Mouse (Mus musculus) forebrain, embryonic 12.5 days (tissue): ENCODE measurements around the gene Casp9. TPM values are rescaled to one million over a fixed set of nuclear protein-coding genes. Genes with fewer than 3 reads are reported as not detected.

ENCODE experiments used
- ATAC-seq: fragments of 200-750 bp; cut with Nextera tagmentation; 2 replicates; pipeline ENCODE4 v1.8.0; 2017; ENCODE audit warnings: moderate TSS enrichment; ENCODE audit not compliant: low FRiP score
- H3K27ac ChIP-seq: fragments of 300-500 bp; sonication (generic); 2 replicates; pipeline ENCODE4 v1.5.1; 2016; ENCODE audit warnings: mild to moderate bottlenecking
- H3K27me3 ChIP-seq: fragments of 300-500 bp; sonication (generic); 2 replicates; pipeline ENCODE4 v1.6.1; 2016; ENCODE audit warnings: mild to moderate bottlenecking
- H3K36me3 ChIP-seq: fragments of 300-500 bp; sonication (generic); replicated peaks from 2 replicates; pipeline ENCODE4 v1.6.1; 2016; ENCODE audit warnings: mild to moderate bottlenecking
- H3K4me1 ChIP-seq: fragments of 300-500 bp; sonication (generic); 2 replicates; pipeline ENCODE4 v1.6.1; 2016
- H3K4me2 ChIP-seq: fragments of 300-500 bp; sonication (generic); 2 replicates; pipeline ENCODE4 v1.6.1; 2016; ENCODE audit warnings: mild to moderate bottlenecking, moderate library complexity
- H3K4me3 ChIP-seq: fragments of 300-500 bp; sonication (generic); replicated peaks from 2 replicates; pipeline ENCODE4 v1.5.1; 2016; ENCODE audit warnings: mild to moderate bottlenecking
- H3K9ac ChIP-seq: fragments of 300-500 bp; sonication (generic); 2 replicates; pipeline ENCODE4 v1.6.1; 2016; ENCODE audit warnings: mild to moderate bottlenecking
- H3K9me3 ChIP-seq: fragments of 300-500 bp; sonication (generic); 2 replicates; pipeline ENCODE4 v1.6.1; 2016
- WGBS: fragments of 180-500 bp; shearing (Covaris S2); methylation state at CpG from one replicate; pipeline ENCODE4 v1.1.7; 2016; 5-methylcytosine and 5-hydroxymethylcytosine counted together
- polyA plus RNA-seq: library from polyadenylated mRNA; unstranded; fragments of >200 nt; fragmentation: Nextera tagmentation; extraction: Ambion mirVana; gene quantifications from 2 replicates; pipeline ENCODE4 v1.2.1, GENCODE M21; 2016

Gene Casp9
- polyA plus RNA-seq, 1 experiment from 2014 or later, result 20.4 TPM

GRCm38 (mm10) chr4:141805886-141806285, 12.5 kb downstream of the Casp9 start:
- Histone ChIP-seq H3K4me3 (no peak overlapping the region), H3K4me1 (no peaks in the 10 kb centered on the region), H3K4me2 (no peak overlapping the region), H3K9ac (no peak overlapping the region), H3K36me3 (peaks cover 74% of the 10 kb centered on the region), H3K27ac (no peak overlapping the region), H3K9me3 (no peaks in the 10 kb centered on the region), H3K27me3 (no peaks in the 10 kb centered on the region)
- 97% methylated on average over 8 of the region's 8 CpGs for WGBS
- ATAC-seq, result no peak

GRCm38 (mm10) chr4:141809850-141810464, 16.5 kb downstream of the Casp9 start:
- no peak overlapping the region for H3K4me3 ChIP-seq
- no peak for ATAC-seq
- no peaks in the 10 kb centered on the region for H3K4me1 ChIP-seq
- H3K9me3 ChIP-seq, result no peaks in the 10 kb centered on the region
- no peaks in the 10 kb centered on the region for H3K27me3 ChIP-seq
- no peak overlapping the region for H3K4me2 ChIP-seq
- H3K27ac ChIP-seq, result no peak overlapping the region
- 79% methylated on average over 8 of the region's 8 CpGs for WGBS
- no peak overlapping the region for H3K9ac ChIP-seq
- peaks cover 91% of the 10 kb centered on the region for H3K36me3 ChIP-seq

GRCm38 (mm10) chr4:141810975-141811374, 17.6 kb downstream of the Casp9 start:
- Histone ChIP-seq H3K27me3 (no peaks in the 10 kb centered on the region), H3K9me3 (no peaks in the 10 kb centered on the region), H3K4me2 (no peak overlapping the region), H3K4me1 (peaks cover under 1% of the 10 kb centered on the region; the same call in 1 of the 2 replicates), H3K27ac (no peak overlapping the region), H3K4me3 (no peak overlapping the region), H3K9ac (no peak overlapping the region), H3K36me3 (peaks cover 91% of the 10 kb centered on the region)
- ATAC-seq, result no peak
- 94% methylated on average over 2 of the region's 2 CpGs for WGBS

GRCm38 (mm10) chr4:141811375-141811774, 18.0 kb downstream of the Casp9 start:
- Histone ChIP-seq H3K4me3 (no peak overlapping the region), H3K27ac (no peak overlapping the region), H3K36me3 (peaks cover 87% of the 10 kb centered on the region), H3K27me3 (no peaks in the 10 kb centered on the region), H3K4me1 (peaks cover 4% of the 10 kb centered on the region; the same call in 1 of the 2 replicates), H3K4me2 (no peak overlapping the region), H3K9ac (no peak overlapping the region), H3K9me3 (no peaks in the 10 kb centered on the region)
- ATAC-seq, result no peak
- 98% methylated on average over 7 of the region's 7 CpGs for WGBS

- Histone ChIP-seq H3K4me2 (no peak overlapping the region), H3K36me3 (peaks cover 43% of the 10 kb centered on the region), H3K27me3 (no peaks in the 10 kb centered on the region), H3K9me3 (no peaks in the 10 kb centered on the region), H3K4me1 (peaks cover 9% of the 10 kb centered on the region), H3K4me3 (no peak overlapping the region), H3K9ac (no peak overlapping the region), H3K27ac (no peak overlapping the region)
- ATAC-seq, result no peak
- WGBS, result 88% methylated on average over 7 of the region's 7 CpGs
Measured at GRCm38 (mm10) chr4:141816267-141816666, 22.9 kb downstream of the Casp9 start.

- Histone ChIP-seq H3K9me3 (no peaks in the 10 kb centered on the region), H3K4me3 (no peak overlapping the region), H3K27ac (no peak overlapping the region), H3K9ac (no peak overlapping the region), H3K27me3 (no peaks in the 10 kb centered on the region), H3K4me2 (no peak overlapping the region), H3K4me1 (peaks cover 9% of the 10 kb centered on the region), H3K36me3 (peaks cover 35% of the 10 kb centered on the region)
- no peak for ATAC-seq
- 65% methylated on average over 14 of the region's 14 CpGs for WGBS
Measured at GRCm38 (mm10) chr4:141816776-141817655, 23.6 kb downstream of the Casp9 start.

GRCm38 (mm10) chr4:141817706-141818105, 24.3 kb downstream of the Casp9 start:
- H3K4me2 ChIP-seq, result no peak overlapping the region
- H3K4me3 ChIP-seq, result no peak overlapping the region
- H3K9ac ChIP-seq, result no peak overlapping the region
- peaks cover 28% of the 10 kb centered on the region for H3K36me3 ChIP-seq
- H3K27ac ChIP-seq, result no peak overlapping the region
- H3K4me1 ChIP-seq, result peaks cover 9% of the 10 kb centered on the region
- H3K27me3 ChIP-seq, result no peaks in the 10 kb centered on the region
- 54% methylated on average over 10 of the region's 10 CpGs for WGBS
- no peaks in the 10 kb centered on the region for H3K9me3 ChIP-seq
- ATAC-seq, result no peak

GRCm38 (mm10) chr4:141818861-141819260, 25.4 kb downstream of the Casp9 start:
- peaks cover 9% of the 10 kb centered on the region for H3K4me1 ChIP-seq
- ATAC-seq, result no peak
- H3K4me2 ChIP-seq, result no peak overlapping the region
- WGBS, result 90% methylated on average over 13 of the region's 13 CpGs
- H3K9me3 ChIP-seq, result no peaks in the 10 kb centered on the region
- peaks cover 17% of the 10 kb centered on the region for H3K36me3 ChIP-seq
- no peak overlapping the region for H3K9ac ChIP-seq
- H3K27me3 ChIP-seq, result no peaks in the 10 kb centered on the region
- no peak overlapping the region for H3K4me3 ChIP-seq
- no peak overlapping the region for H3K27ac ChIP-seq

- H3K4me2 ChIP-seq, result no peak overlapping the region
- no peaks in the 10 kb centered on the region for H3K9me3 ChIP-seq
- H3K4me1 ChIP-seq, result peaks cover 9% of the 10 kb centered on the region
- WGBS, result 92% methylated on average over 7 of the region's 7 CpGs
- H3K36me3 ChIP-seq, result peaks cover 14% of the 10 kb centered on the region; the same call in 1 of the 2 replicates
- no peak overlapping the region for H3K9ac ChIP-seq
- no peaks in the 10 kb centered on the region for H3K27me3 ChIP-seq
- no peak overlapping the region for H3K27ac ChIP-seq
- no peak for ATAC-seq
- H3K4me3 ChIP-seq, result no peak overlapping the region
Measured at GRCm38 (mm10) chr4:141819316-141819715, 25.9 kb downstream of the Casp9 start.

- Histone ChIP-seq H3K9ac (no peak overlapping the region), H3K4me3 (no peak overlapping the region), H3K27me3 (no peaks in the 10 kb centered on the region), H3K9me3 (no peaks in the 10 kb centered on the region), H3K27ac (no peak overlapping the region), H3K36me3 (no peaks in the 10 kb centered on the region), H3K4me2 (no peak overlapping the region), H3K4me1 (peaks cover 6% of the 10 kb centered on the region)
- ATAC-seq, result no peak
- 94% methylated on average over 3 of the region's 3 CpGs for WGBS
Measured at GRCm38 (mm10) chr4:141821178-141821577, 27.8 kb downstream of the Casp9 start.

- Histone ChIP-seq H3K9me3 (no peaks in the 10 kb centered on the region), H3K27ac (no peak overlapping the region), H3K4me2 (no peak overlapping the region), H3K9ac (no peak overlapping the region), H3K4me1 (peaks cover 5% of the 10 kb centered on the region), H3K4me3 (no peak overlapping the region), H3K27me3 (no peaks in the 10 kb centered on the region), H3K36me3 (no peaks in the 10 kb centered on the region)
- 86% methylated on average over 10 of the region's 10 CpGs for WGBS
- no peak for ATAC-seq
Measured at GRCm38 (mm10) chr4:141822089-141822488, 28.7 kb downstream of the Casp9 start.

GRCm38 (mm10) chr4:141822979-141823378, 29.6 kb downstream of the Casp9 start:
- ATAC-seq, result no peak
- 65% methylated on average over 3 of the region's 3 CpGs for WGBS
- Histone ChIP-seq H3K4me1 (no peaks in the 10 kb centered on the region), H3K36me3 (no peaks in the 10 kb centered on the region), H3K27me3 (no peaks in the 10 kb centered on the region), H3K4me2 (no peak overlapping the region), H3K27ac (no peak overlapping the region), H3K9me3 (no peaks in the 10 kb centered on the region), H3K4me3 (no peak overlapping the region), H3K9ac (no peak overlapping the region)
